Comparison of ENCODE assay signal across 17 mouse cellular contexts in genomic region chr14:93284009-93284408, GRCm38 (mm10).
"Had no signal": no experiment of that assay in that cellular context is flagged by ENCODE, and none has a peak within 500 bp of the region (broad histone marks: within the 10 kb centered on the region; RNA-seq: fewer than 3 reads in every experiment).

No protein-coding gene starts in this region.

- H3K4me1 ChIP-seq: liver, embryonic 15.5 days; midbrain, embryonic 12.5 days; midbrain, embryonic 15.5 days; neural tube, embryonic 12.5 days; neural tube, embryonic 15.5 days had no signal

- H3K9ac ChIP-seq: liver, embryonic 15.5 days; lung, embryonic 14.5 days; midbrain, embryonic 12.5 days; midbrain, embryonic 15.5 days; neural tube, embryonic 12.5 days; neural tube, embryonic 15.5 days had no signal

- DNase-seq: kidney, adult 2 months; kidney, postnatal 25 days; layer of hippocampus, adult 9-11 months; lung, embryonic 14.5 days; right cerebral cortex, adult 18-20 months; right cerebral cortex, postnatal 14 days; right cerebral cortex, postnatal 4 days; thymus, postnatal 25 days had no signal

- H3K4me3 ChIP-seq: layer of hippocampus, adult 2 months; liver, embryonic 15.5 days; midbrain, embryonic 12.5 days; midbrain, embryonic 15.5 days; neural tube, embryonic 12.5 days; neural tube, embryonic 15.5 days had no signal

- H3K9me3 ChIP-seq: liver, embryonic 15.5 days; midbrain, embryonic 12.5 days; midbrain, embryonic 15.5 days; neural tube, embryonic 12.5 days; neural tube, embryonic 15.5 days had no signal

- ATAC-seq: lung, postnatal 0 days; midbrain, embryonic 15.5 days had no signal

- H3K27ac ChIP-seq: kidney, postnatal 0 days; layer of hippocampus, adult 2 months; liver, embryonic 15.5 days; macrophage; midbrain, embryonic 12.5 days; midbrain, embryonic 15.5 days; neural tube, embryonic 12.5 days; neural tube, embryonic 15.5 days had no signal

- H3K27me3 ChIP-seq: liver, embryonic 15.5 days; midbrain, embryonic 12.5 days; midbrain, embryonic 15.5 days; neural tube, embryonic 12.5 days; neural tube, embryonic 15.5 days had no signal

- H3K4me2 ChIP-seq: liver, embryonic 15.5 days; lung, embryonic 14.5 days; midbrain, embryonic 12.5 days; midbrain, embryonic 15.5 days; neural tube, embryonic 12.5 days; neural tube, embryonic 15.5 days had no signal

- H3K36me3 ChIP-seq: liver, embryonic 15.5 days; midbrain, embryonic 12.5 days; midbrain, embryonic 15.5 days; neural tube, embryonic 12.5 days; neural tube, embryonic 15.5 days had no signal
